Mouse (Mus musculus): ENCODE data around the gene Kcnk3.

- TF ChIP-seq POLR2A (IDR thresholded peaks at IDR 0.05; ENCODE audit: borderline replicate concordance, insufficient read depth, low read length) (no peak), CTCF (IDR thresholded peaks at IDR 0.05; ENCODE audit: borderline replicate concordance, insufficient read depth, low read depth, low read length) (no peak)
These were observed 28.7 kb downstream of the Kcnk3 start for GRCm38 (mm10) chr5:30616644-30617043.
